8 mouse cellular contexts compared by ENCODE assay signal in genomic region chr16:21794697-21795045, GRCm38 (mm10). TPM values are rescaled to one million over a fixed set of nuclear protein-coding genes. Genes with fewer than 3 reads are reported as not detected.
A peak's percentile ranks its signal among the peaks of the same experiment; 100 is the strongest.
DNase-seq lines count a peak whose midpoint lies in the region; ATAC-seq and TF ChIP-seq lines count a peak whose summit lies in the region.

No protein-coding gene starts in this region.

- no peak overlapping the region for H3K27ac ChIP-seq in kidney, embryonic 14.5 days (ENCODE audit: low read depth, low read length)
- 0 out of 2 replicates have a peak overlapping the region, but pooled peaks have one; percentile 9 for H3K27ac ChIP-seq in bone marrow macrophage, adult 2 months (ENCODE audit: insufficient read depth, low read depth, low read length)
- peak overlapping the region; percentile 68 for H3K27ac ChIP-seq in hindbrain, embryonic 11.5 days (ENCODE audit: low read depth, low read length)
- peak overlapping the region; percentile 80 for H3K27ac ChIP-seq in midbrain, embryonic 12.5 days (replicated peaks)

- no peaks in the 10 kb centered on the region for H3K27me3 ChIP-seq in kidney, embryonic 14.5 days (ENCODE audit: control insufficient read depth, insufficient read depth, low read length)
- no peaks in the 10 kb centered on the region for H3K27me3 ChIP-seq in hindbrain, embryonic 11.5 days (ENCODE audit: control insufficient read depth, insufficient read depth, low read length)
- no peaks in the 10 kb centered on the region for H3K27me3 ChIP-seq in midbrain, embryonic 12.5 days

- H3K4me3 ChIP-seq in kidney, embryonic 14.5 days (ENCODE audit: low read length): peak overlapping the region; percentile 61
- H3K4me3 ChIP-seq in bone marrow macrophage, adult 2 months (ENCODE audit: insufficient read depth, low read length): peak overlapping the region; percentile 78
- H3K4me3 ChIP-seq in hindbrain, embryonic 11.5 days (ENCODE audit: low read depth, low read length): peak overlapping the region; percentile 60
- H3K4me3 ChIP-seq in midbrain, embryonic 12.5 days: peak overlapping the region; percentile 57

- H3K4me1 ChIP-seq in kidney, embryonic 14.5 days (ENCODE audit: control insufficient read depth, insufficient read depth, low read length): 0 out of 2 replicates have a peak, but pooled peaks cover 4% of the 10 kb centered on the region
- H3K4me1 ChIP-seq in bone marrow macrophage, adult 2 months (ENCODE audit: control insufficient read depth, insufficient read depth, low read length): peaks cover 7% of the 10 kb centered on the region
- no peaks in the 10 kb centered on the region; the same call in 1 of the 2 replicates for H3K4me1 ChIP-seq in hindbrain, embryonic 11.5 days (replicated peaks; ENCODE audit: control insufficient read depth, insufficient read depth, low read length)
- H3K4me1 ChIP-seq in midbrain, embryonic 12.5 days: peaks cover 13% of the 10 kb centered on the region

- peak overlapping the region; percentile 92 for H3K4me2 ChIP-seq in kidney, embryonic 14.5 days (replicated peaks; ENCODE audit: low read depth, low read length)
- peak overlapping the region; percentile 66 for H3K4me2 ChIP-seq in hindbrain, embryonic 11.5 days (replicated peaks; ENCODE audit: low read depth, low read length)
- peak overlapping the region; percentile 73 for H3K4me2 ChIP-seq in midbrain, embryonic 12.5 days (replicated peaks)

- no peak for DNase-seq in kidney, postnatal 4 days
- no peak for DNase-seq in hindbrain, embryonic 11.5 days (ENCODE audit: low spot score)
- no peak for DNase-seq in layer of hippocampus, postnatal 36 days
- no peak for DNase-seq in thymus, postnatal 4 days
- no peak for DNase-seq in embryo, embryonic 10 days (ENCODE audit: low spot score)

- no peaks in the 10 kb centered on the region for H3K9me3 ChIP-seq in kidney, embryonic 14.5 days (ENCODE audit: control insufficient read depth, low read length)
- no peaks in the 10 kb centered on the region for H3K9me3 ChIP-seq in hindbrain, embryonic 11.5 days (ENCODE audit: control insufficient read depth, low read length)
- no peaks in the 10 kb centered on the region for H3K9me3 ChIP-seq in midbrain, embryonic 12.5 days

- TF ChIP-seq CTCF in bone marrow macrophage, adult 2 months (IDR thresholded peaks at IDR 0.05; ENCODE audit: low read depth, low read length): no peak

- 2% methylated on average over 14 of the region's 14 CpGs for WGBS in kidney, embryonic 14.5 days
- WGBS in hindbrain, embryonic 11.5 days: 3% methylated on average over 14 of the region's 14 CpGs
- WGBS in midbrain, embryonic 12.5 days: 2% methylated on average over 14 of the region's 14 CpGs

- H3K9ac ChIP-seq in kidney, embryonic 14.5 days (ENCODE audit: low read depth, low read length): peak overlapping the region; percentile 70
- H3K9ac ChIP-seq in hindbrain, embryonic 11.5 days (ENCODE audit: low read depth, low read length): peak overlapping the region; percentile 66
- peak overlapping the region; percentile 61 for H3K9ac ChIP-seq in midbrain, embryonic 12.5 days (replicated peaks)

- no peak for ATAC-seq in kidney, embryonic 14.5 days (ENCODE audit: low FRiP score, low TSS enrichment)
- ATAC-seq in hindbrain, embryonic 11.5 days (ENCODE audit: low FRiP score): 0 out of 2 replicates have a peak, but pooled peaks have one; percentile 3
- ATAC-seq in midbrain, embryonic 12.5 days (ENCODE audit: low FRiP score, low read depth): no peak; the same call in 1 of the 2 replicates

- peaks cover 3% of the 10 kb centered on the region; the same call in 1 of the 2 replicates for H3K36me3 ChIP-seq in kidney, embryonic 14.5 days (ENCODE audit: control insufficient read depth, insufficient read depth, low read length)
- H3K36me3 ChIP-seq in hindbrain, embryonic 11.5 days (ENCODE audit: control insufficient read depth, insufficient read depth, low read length): no peaks in the 10 kb centered on the region
- H3K36me3 ChIP-seq in midbrain, embryonic 12.5 days: peaks cover 10% of the 10 kb centered on the region

- no peak for TF ChIP-seq POLR2A in bone marrow macrophage, adult 2 months (IDR thresholded peaks at IDR 0.05; ENCODE audit: borderline replicate concordance, low read depth, low read length)

RNA-seq across cellular contexts. Expression of gene Map3k13, which starts 0.5 kb away (rescaled TPM):
- polyA plus RNA-seq in kidney, embryonic 14.5 days (2014; fragmentation: Nextera tagmentation; extraction: Ambion mirVana): 0.60 and 1.2 TPM in 2 replicates
- 0.09 TPM in 1 of 2 replicates, not detected in the other for polyA plus RNA-seq in bone marrow macrophage, adult 2 months (2012; ENCODE audit: insufficient read depth, insufficient read length, missing spikeins)
- 7.5 and 7.8 TPM in 2 replicates for polyA plus RNA-seq in hindbrain, embryonic 11.5 days (2014; fragmentation: Nextera tagmentation; extraction: Ambion mirVana)
- polyA plus RNA-seq in midbrain, embryonic 12.5 days (2016; fragmentation: Nextera tagmentation; extraction: Ambion mirVana): 8.0 and 9.3 TPM in 2 replicates
- total RNA-seq in layer of hippocampus, postnatal 36 days (2021): 10 to 100 TPM; 15.3 to 17.3 TPM

RNA-seq across cellular contexts. Expression of gene Ehhadh, which starts 7.1 kb away (rescaled TPM):
- polyA plus RNA-seq in kidney, embryonic 14.5 days (2014; fragmentation: Nextera tagmentation; extraction: Ambion mirVana): 1.1 and 1.9 TPM in 2 replicates
- polyA plus RNA-seq in bone marrow macrophage, adult 2 months (2012; ENCODE audit: insufficient read depth, insufficient read length, missing spikeins): 1.6 and 1.8 TPM in 2 replicates
- polyA plus RNA-seq in hindbrain, embryonic 11.5 days (2014; fragmentation: Nextera tagmentation; extraction: Ambion mirVana): 1.9 and 2.7 TPM in 2 replicates
- polyA plus RNA-seq in midbrain, embryonic 12.5 days (2016; fragmentation: Nextera tagmentation; extraction: Ambion mirVana): 1.9 and 2.0 TPM in 2 replicates
- total RNA-seq in layer of hippocampus, postnatal 36 days (2021): 1 to 10 TPM; 1.2 to 1.3 TPM
